Mouse (Mus musculus) cerebral cortex, adult 2 months (tissue): ENCODE results near the gene Elavl1.

Experiments
- WGBS: fragments of 180-500 bp; shearing (Covaris S2); methylation state at CpG from one replicate; pipeline ENCODE4 v1.1.7; 2018; 5-methylcytosine and 5-hydroxymethylcytosine counted together

The Elavl1 gene

DNA sequence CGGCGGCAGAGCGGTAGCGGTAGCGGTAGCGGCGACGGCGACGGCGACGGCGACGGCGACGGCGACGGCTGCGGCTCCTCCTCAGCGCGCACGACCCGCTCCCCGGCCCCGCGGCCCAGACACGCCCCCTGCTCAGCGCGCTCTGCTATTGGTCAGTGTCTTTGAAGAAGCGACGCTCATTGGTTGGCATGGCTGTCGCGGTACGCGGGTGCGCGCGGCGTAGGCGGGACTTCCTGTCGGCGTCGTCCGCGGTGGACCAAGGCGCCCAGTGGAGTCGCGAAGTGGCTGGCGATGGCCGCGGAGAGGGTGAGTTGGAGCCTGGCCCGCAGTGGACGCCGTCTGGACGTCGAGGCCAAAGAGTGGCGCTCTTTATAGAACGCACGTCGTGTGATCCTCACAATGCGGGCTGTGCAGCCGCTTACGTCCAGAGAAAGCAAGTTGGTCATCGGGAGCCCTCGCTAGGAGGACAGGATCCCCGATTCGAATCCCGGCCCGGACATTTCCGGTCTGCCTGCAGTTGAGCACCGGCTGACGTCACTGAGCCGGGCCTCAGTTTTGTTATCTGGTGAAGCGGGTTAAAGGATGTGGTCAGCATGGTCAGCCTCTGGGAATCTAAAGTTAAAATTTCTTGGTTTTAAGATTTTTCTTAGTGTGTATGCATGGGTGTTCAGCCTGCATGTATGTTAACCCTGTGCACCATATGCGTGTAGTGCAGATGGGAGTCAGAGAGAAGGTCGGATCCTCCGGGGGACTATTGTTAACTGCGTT is at the start of gene Elavl1, which contains the start of gene Ccl25:
TSS of gene Elavl1 (minus strand) at position 431 of the 768 bp plus-strand sequence.
TSS of gene Ccl25 (plus strand) at position 228 of the 768 bp plus-strand sequence.
- 1% methylated on average over 78 of the region's 78 CpGs for WGBS

DNA sequence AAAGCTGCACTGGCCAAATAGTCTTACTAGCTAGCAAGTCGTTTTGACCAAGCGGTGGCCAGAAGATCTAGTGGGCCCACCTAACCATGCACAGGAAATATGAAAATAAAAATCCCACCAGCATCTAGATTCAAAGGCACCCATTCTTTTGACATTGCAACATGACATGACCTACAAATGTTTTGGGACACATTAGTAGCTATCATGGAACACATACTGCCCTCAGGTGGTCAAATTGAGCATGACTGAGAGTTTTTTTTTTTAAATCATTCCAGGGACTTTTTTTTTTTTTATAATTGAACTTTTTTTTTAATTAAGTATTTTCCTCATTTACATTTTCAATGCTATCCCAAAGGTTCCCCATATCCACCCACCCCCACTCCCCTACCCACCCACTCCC is 47.4 kb upstream of the Elavl1 start:
- WGBS, result 82% methylated on average over 2 of the region's 2 CpGs

- WGBS, result 50% methylated on average over 2 of the region's 2 CpGs
Measured at GRCm38 (mm10) chr8:4370078-4370477, 44.9 kb upstream of the Elavl1 start.

DNA sequence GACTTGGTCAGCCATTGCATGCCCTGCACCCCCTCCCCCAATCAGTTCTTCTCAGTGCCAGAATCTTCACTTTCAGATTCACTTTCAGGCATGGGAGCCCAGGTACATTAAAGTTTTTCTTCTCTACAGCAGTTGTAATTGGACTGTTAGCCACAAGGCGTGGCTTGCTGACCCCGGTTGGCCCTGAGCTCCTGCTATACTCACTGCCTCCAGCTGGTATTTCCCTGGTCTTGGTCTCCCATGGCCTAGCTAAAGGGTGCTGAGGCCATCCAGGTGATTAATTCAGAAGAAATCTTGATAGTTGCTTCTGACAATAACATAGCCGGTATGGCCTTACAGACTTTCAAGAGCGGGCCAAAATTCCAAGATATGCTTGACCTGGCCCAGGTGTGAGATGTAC is 43.3 kb upstream of the Elavl1 start:
- WGBS, result 94% methylated on average over 4 of the region's 4 CpGs

DNA sequence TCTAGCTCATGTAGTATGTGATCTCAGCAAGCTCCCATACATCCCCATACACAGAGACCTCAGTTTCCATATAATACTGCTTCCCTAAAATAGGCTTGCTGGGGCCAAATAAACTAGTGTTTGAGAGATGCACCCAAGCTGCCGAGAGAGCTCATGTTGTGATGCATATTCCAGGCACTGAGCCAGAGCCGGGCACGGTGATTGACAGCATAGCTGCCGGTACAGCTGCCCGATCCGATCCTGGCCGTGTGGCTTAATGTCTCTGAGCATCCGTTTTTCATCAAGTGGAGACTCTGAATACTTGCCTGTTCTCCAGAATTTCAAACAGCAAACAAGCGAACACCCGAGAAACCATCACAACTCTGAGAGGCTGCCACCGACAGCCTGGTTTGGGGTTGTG is 42.6 kb upstream of the Elavl1 start:
- WGBS, result 34% methylated on average over 11 of the region's 11 CpGs

- WGBS, result 93% methylated on average over 3 of the region's 3 CpGs
Measured at GRCm38 (mm10) chr8:4366189-4366588, 41.0 kb upstream of the Elavl1 start.

- WGBS, result 92% methylated on average over 2 of the region's 2 CpGs
Measured at GRCm38 (mm10) chr8:4360922-4361321, 35.7 kb upstream of the Elavl1 start.

- WGBS, result 54% methylated on average over 3 of the region's 3 CpGs
Measured at GRCm38 (mm10) chr8:4359362-4359761, 34.1 kb upstream of the Elavl1 start.

DNA sequence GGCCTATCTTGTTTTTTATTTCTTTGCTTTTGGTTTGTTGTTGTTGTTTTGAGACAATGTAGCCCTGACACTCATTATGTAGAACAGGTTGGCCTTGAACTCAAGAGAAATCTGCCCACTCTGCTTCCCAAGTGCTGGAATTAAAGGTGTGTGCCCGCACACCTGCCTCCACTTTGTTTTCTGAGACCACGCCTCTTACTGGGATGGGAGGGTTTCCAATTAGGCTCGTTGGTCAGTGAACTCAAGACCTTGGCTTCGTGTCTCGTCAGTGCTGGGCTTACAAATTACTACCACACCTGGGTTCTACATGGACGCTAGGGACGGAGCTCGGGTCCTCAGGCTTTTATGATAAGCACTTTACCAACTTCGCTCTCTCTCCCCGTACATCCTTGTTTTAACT is 30.2 kb upstream of the Elavl1 start:
- 94% methylated on average over 10 of the region's 10 CpGs for WGBS

DNA sequence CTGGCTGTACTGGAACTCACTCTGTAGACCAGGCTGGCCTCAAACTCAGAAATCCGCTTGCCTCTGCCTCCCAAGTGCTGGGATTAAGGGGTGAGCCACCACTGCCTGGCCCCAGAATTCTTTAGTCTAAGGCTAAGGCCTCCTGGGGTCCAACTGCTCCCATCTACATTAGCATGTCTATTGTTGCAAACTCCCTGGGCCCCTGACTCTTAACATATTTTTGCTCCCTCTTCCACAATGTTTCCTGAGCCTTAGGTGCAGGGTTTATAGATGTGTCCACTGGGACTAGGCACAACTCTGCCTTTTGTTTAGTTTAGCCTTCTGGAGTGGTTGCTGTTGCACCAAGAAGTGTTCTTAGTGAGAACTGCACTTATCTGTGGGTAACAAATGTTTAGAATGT is 29.3 kb upstream of the Elavl1 start:
- 85% methylated on average over 1 of the region's 1 CpGs for WGBS

DNA sequence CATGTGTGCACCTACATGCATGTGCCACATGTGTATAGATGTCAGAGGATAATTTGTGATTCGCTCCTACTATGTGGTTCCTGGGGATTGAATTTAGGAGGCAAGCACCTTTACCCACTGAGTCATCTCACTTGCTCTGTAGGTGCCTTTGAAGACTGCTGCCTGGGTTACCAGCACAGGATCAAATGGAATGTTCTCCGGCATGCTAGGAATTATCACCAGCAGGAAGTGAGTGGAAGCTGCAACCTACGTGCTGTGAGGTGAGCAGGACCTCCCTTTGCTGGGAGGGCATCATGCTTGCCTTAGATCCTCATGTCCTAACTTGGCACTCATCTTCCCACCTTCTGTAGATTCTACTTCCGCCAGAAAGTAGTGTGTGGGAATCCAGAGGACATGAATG is 28.5 kb upstream of the Elavl1 start:
- 93% methylated on average over 4 of the region's 4 CpGs for WGBS

- WGBS, result 94% methylated on average over 6 of the region's 6 CpGs
Measured at GRCm38 (mm10) chr8:4352562-4352961, 27.3 kb upstream of the Elavl1 start.

GRCm38 (mm10) chr8:4350618-4351017 is 25.4 kb upstream of the Elavl1 start:
- WGBS, result 90% methylated on average over 3 of the region's 3 CpGs

GRCm38 (mm10) chr8:4349335-4349734 is 24.1 kb upstream of the Elavl1 start:
- 96% methylated on average over 1 of the region's 1 CpGs for WGBS

GRCm38 (mm10) chr8:4348275-4348674 is 23.1 kb upstream of the Elavl1 start:
- 43% methylated on average over 12 of the region's 12 CpGs for WGBS

DNA sequence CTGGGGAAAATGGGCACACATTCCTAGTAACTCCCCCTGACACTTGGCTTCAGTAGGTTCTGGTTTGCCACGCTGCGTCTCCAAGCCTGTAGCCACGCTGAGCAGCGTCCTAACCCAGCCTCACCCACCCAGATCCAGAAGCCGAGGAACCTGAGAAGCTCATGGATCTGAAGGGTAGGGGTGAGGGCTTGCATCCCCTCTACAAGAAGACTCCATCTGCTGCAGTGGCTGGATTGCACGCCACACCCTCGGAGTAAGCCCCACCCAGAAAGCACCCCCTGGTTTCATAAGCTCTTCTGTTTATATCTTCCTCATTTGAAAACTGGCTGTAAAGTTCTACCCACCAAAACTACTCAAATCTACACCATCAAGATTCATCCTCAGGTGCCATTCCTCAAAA is 22.4 kb upstream of the Elavl1 start:
- 66% methylated on average over 7 of the region's 7 CpGs for WGBS

GRCm38 (mm10) chr8:4340207-4340606 is 15.0 kb upstream of the Elavl1 start:
- 81% methylated on average over 3 of the region's 3 CpGs for WGBS

DNA sequence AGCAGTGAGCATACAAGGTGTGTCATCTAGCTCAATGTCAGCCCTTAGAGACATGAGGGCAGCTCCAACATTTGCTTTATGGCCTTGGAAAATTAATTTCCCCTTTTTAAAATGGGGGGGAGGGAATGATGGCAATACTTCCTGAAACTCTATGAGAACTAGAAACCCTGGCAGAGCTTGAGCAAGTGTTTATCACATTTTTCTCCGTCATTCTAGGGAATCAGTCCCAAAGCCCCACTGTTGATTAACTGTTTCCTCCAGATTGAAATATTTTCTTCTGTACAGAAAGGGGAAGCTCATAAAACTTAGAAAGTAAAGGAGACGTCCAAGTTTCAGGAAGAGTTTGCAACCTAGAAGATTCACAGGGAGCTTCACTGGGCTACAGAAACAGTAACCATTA is 10.5 kb upstream of the Elavl1 start:
- WGBS, result 85% methylated on average over 2 of the region's 2 CpGs

- WGBS, result 94% methylated on average over 1 of the region's 1 CpGs
Measured at GRCm38 (mm10) chr8:4333966-4334365, 8.8 kb upstream of the Elavl1 start.

- 83% methylated on average over 5 of the region's 5 CpGs for WGBS
Measured at GRCm38 (mm10) chr8:4329000-4329399, 3.8 kb upstream of the Elavl1 start.

- WGBS, result 33% methylated on average over 7 of the region's 7 CpGs
Measured at GRCm38 (mm10) chr8:4325751-4326036, 481 bp upstream of the Elavl1 start.

- WGBS, result under 1% methylated on average over 42 of the region's 42 CpGs
Measured at GRCm38 (mm10) chr8:4324525-4324924, 688 bp downstream of the Elavl1 start.

GRCm38 (mm10) chr8:4323917-4324316 is 1.3 kb downstream of the Elavl1 start:
- WGBS, result 4% methylated on average over 6 of the region's 6 CpGs

DNA sequence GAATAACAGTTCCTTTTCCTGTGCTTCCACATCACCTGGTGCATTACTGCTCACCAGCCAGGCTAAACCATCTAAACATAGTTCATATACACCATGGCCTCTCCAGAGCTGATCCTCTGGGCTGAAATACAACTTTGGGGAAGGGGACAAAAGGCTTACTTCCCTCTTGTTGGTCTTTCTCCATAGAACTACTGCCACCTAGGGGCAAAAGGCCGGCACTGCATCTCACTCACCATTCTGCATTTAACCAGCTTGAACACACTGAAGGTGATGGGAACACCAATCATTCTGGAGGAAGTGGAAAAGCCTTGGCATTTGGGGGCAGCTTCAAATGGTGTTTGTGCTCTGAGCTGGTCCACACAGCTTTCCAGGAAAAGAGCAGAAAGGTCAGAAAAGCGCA is 2.7 kb downstream of the Elavl1 start:
- 32% methylated on average over 2 of the region's 2 CpGs for WGBS
